Mouse (Mus musculus) heart, postnatal 10 days (tissue): ENCODE measurements around the gene Grm1. TPM values are rescaled to one million over a fixed set of nuclear protein-coding genes. Genes with fewer than 3 reads are reported as not detected.

ENCODE experiments used
- DNase-seq, 2 experiments: peaks; one replicate each; pipeline ENCODE4 v3.0.0; 2021
- intact Hi-C: fragments of 180-260 bp; cut with DNase I; formaldehyde crosslinking; loops from one replicate; pipeline ENCODE4 v1.15.1; 2025
- total RNA-seq, 2 experiments: library from RNA; stranded (reverse); gene quantifications; 2 replicates each; pipeline ENCODE4 v1.2.3; 2021

Grm1 gene
- total RNA-seq, 2 experiments from 2014 or later, result 2.1 TPM

- no peak for DNase-seq
- intact Hi-C loops, result no loop called here
These were observed 110.8 kb downstream of the Grm1 start for GRCm38 (mm10) chr10:10971311-10971710.

DNA sequence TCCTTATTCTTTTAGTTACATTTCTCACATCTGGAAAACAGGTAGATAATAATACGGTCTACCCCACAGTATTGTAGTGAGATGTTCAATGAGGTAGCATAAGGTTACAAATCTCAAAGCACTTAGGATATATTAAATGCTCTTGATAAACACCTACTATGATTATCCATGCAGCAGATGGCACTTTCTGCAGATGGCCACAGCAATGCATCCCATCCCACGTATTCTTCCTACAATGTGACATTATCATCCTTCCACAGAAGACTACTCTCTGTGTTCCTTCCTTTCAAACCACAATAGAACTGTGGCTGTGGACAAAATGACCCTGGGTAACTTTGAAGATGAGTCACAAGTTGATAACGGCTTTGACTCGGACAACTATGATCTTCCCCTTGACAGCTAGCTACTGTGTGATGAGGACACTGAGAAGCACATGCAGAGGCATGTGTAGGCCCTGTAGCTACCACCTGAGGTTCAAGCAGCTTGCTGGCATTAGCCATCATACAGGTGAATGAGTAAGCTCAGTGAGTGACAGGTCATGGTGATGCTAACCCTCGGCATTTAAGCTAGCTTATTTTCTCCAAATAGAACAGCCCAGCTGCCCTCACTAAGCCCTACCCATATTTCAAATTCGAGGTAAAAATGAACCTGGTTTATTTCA, 117.5 kb downstream of the Grm1 start:
- intact Hi-C loops, result no loop called here
- no peak for DNase-seq

DNA sequence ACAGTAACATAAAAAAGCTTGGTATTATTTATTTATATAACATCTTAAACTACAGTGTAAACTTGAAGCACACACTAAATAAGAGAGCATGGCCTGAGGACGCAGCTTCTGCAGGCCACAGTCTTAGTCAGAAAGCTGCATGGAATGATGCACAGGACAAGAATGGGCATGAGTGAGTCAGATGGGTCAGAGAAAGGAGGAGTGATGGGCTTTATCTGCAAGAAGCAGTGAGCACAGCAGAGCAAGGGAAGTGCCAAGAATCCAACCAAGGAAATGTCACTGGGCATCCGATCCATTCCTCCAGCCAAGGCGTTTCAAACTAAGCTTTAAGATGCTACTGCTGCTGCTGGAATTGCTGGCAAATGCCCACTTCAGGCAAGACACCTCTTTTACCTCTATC, 131.6 kb downstream of the Grm1 start:
- intact Hi-C loops, result no loop called here
- DNase-seq, result no peak

- intact Hi-C loops, result no loop called here
- no peak for DNase-seq
These were observed 133.0 kb downstream of the Grm1 start for GRCm38 (mm10) chr10:10949172-10949571.

- DNase-seq, result no peak
These were observed 134.6 kb downstream of the Grm1 start for GRCm38 (mm10) chr10:10947531-10947930.

DNA sequence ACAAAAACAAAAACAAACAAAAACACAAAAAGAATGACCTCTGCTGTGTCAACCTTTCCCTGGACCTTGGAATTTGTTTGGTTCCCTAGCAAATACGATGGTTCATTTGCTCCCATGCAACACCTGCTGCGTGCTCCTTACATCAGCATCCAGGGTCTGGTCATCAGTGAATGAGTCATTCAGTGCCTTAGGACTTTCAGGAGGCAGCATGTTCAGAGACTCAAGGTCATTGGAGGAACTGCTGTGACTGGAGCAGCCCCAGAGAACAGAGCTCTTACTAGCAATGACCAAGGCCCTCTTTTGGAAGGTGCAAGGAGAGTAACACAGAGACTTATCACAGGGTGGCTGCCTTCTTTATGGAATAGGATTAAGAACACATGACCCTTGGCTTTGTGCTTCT, 138.2 kb downstream of the Grm1 start:
- intact Hi-C loops, result no loop called here
- no peak for DNase-seq

More at GRCm38 (mm10) chr10:10947531-10947930, 134.6 kb downstream of the Grm1 start:
- intact Hi-C loops, result no loop called here

GRCm38 (mm10) chr10:10942248-10942647, 139.9 kb downstream of the Grm1 start:
- DNase-seq, result no peak
- intact Hi-C loops, result no loop called here

- intact Hi-C loops, result no loop called here
These were observed 146.3 kb downstream of the Grm1 start for GRCm38 (mm10) chr10:10935806-10936205.

DNA sequence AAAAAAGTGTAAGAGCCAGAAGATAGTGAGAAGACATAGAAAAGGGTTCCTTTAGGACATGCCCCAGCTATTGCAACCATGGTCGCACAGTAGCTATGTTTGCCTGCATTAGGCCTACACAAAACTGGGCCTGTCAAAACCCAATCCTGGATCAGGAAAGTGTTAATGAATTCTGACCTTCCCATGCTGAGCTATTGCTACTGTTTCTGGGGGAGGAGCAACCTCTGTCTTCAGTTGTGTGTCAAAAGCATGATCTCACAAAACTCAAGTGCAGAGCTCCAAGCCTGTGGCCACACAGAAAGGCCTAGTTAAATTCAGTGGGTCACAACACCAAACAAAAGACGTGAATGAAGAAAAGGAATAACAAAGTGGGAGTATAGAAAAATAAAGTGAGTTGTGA, 152.5 kb downstream of the Grm1 start:
- intact Hi-C loops, result no loop called here
- DNase-seq, result no peak

More at GRCm38 (mm10) chr10:10935806-10936205, 146.3 kb downstream of the Grm1 start:
- DNase-seq, result no peak

- DNase-seq, result no peak
- intact Hi-C loops, result no loop called here
These were observed 153.3 kb downstream of the Grm1 start for GRCm38 (mm10) chr10:10928798-10929366.

- DNase-seq, result no peak
- intact Hi-C loops, result no loop called here
These were observed 164.2 kb downstream of the Grm1 start for GRCm38 (mm10) chr10:10917857-10918399.

- DNase-seq, result no peak
- intact Hi-C loops, result no loop called here
These were observed 168.5 kb downstream of the Grm1 start for GRCm38 (mm10) chr10:10913621-10914020.

GRCm38 (mm10) chr10:10890221-10890620, 191.9 kb downstream of the Grm1 start:
- DNase-seq, result no peak
- intact Hi-C loops, result no loop called here

DNA sequence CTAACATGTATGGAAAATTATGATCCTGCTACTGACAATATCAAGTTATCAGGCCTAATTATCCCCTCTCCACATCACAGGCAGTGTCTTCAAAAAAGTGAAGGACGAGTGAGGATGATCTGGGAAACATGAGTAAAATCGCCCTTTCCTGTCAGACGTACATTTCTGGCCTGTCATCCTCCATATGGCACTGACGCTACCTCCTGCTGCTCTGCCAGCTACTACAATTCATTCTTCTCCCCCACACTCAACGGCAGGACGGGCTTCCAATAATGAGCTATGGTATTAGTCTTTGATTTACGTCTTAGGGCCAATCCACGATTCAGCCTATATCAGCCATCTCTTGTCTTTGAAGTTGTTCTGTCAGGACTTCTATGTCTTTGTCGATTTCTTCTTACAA, 193.6 kb downstream of the Grm1 start:
- intact Hi-C loops, result no loop called here
- no peak for DNase-seq

DNA sequence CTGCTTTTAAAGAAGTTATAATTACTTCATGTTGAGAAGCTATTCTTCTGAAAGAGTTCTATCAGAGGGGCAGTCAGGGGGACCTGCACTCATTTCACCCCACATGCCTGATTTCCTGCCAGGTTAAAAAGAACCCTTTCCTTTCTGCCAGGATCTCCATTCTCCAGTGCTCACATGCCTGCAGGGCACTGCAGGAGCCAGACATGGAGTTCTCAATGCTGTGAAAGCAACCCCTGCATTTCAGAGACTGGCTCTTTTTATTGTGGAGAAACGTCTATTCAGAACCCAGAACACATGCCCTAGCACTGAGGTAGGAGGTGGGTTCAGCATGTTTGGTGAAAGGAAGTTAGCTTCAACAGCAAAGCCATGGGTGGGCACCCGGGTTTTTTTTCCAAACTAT, 197.2 kb downstream of the Grm1 start:
- intact Hi-C loops, result no loop called here
- DNase-seq, result no peak

GRCm38 (mm10) chr10:10872142-10872541, 210.0 kb downstream of the Grm1 start:
- intact Hi-C loops, result no loop called here
- no peak for DNase-seq

DNA sequence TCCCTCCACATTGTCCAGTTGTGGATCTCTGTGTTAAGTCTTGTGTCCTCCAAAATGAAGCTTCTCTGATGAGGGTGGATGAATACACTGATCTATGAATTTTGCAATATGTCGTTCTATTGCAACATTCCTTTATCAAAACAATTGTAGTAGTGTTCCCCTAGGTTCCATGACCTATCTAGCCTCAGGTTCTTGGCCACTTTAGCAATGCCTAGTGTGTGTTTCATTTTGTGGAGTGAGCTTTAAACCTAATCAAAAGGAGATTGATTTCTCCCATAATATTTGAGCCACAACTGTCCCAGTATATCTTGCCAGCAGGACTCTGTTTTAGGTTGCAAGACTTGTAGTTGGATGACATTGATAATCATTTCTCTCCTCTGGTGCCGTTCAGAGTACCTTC, 211.9 kb downstream of the Grm1 start:
- intact Hi-C loops, result no loop called here
- DNase-seq, result no peak

GRCm38 (mm10) chr10:10866278-10866677, 215.9 kb downstream of the Grm1 start:
- intact Hi-C loops, result no loop called here
- no peak for DNase-seq

DNA sequence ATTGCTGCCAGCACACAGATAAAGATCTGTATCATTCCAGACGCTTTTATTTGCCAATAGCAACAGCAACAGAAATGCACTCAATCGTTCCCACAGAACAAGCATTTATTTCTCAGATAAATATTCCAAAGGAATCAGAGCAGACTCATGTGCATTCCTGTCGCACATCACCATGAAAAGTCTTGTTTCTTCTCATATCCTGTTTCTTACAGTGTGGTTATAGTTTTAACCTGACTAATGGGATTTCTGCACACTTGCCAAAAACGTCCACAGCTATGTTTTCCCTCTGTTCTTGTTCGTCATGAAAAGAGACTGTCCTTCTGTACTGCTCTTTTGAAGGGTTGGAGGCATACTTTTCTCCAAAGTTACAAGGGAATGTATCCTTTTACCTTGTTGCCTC, 217.4 kb downstream of the Grm1 start:
- no peak for DNase-seq
- intact Hi-C loops, result no loop called here

DNA sequence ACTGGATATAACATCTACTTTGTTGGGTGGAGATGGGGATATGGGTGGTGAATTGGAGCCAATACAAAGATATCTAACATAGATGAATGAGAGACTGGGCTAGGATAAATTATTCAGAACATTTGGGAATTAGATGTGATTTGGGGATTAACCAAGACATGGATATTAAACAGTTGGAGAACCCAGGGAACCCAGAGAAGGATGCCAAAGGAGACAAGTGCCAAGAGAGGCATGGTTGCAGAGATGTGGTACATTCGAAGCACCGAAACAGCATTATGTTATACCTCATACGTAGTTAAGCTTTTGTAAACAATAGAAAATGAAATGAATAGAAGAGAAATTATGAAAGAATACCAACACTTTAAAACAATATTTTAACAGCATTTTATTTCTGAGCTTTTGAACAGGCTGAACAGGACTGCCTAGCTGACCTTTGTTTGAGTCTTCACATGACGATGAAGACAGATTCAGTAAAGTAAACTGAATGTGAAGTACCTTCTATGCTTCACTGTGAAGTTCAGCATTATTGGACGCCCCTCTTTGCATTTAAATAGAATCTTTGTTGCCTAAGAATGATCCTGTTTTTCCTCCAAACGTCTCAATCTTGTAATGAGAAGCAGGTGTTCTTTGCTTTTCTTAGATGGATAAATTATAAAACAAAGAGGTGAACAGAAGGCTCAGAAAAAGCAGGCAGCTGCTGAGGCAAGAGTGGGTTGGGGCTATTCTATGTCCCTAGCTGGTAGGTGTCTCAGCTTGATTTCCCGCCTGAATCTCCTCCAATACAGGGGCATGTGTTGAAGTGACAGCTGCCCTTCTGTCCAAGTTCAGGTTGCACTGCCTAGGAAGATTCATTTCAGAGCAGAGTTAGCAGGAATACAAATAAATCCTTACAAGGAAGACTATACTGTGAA, 234.5 kb downstream of the Grm1 start:
- intact Hi-C loops, result no loop called here
- no peak for DNase-seq

- peak in 1 of 2 experiments; percentile 2 for DNase-seq
- intact Hi-C loops, result no loop called here
These were observed 237.0 kb downstream of the Grm1 start for GRCm38 (mm10) chr10:10845059-10845685.
